Mouse (Mus musculus) lung, adult 18-20 months (tissue): ENCODE measurements around the gene Ankrd37.

Experiments used
- DNase-seq, 2 experiments: peaks; one replicate each; pipeline ENCODE4 v3.0.0; 2022; ENCODE audit warnings: mixed read lengths in 2 of 2

The Ankrd37 gene

DNA sequence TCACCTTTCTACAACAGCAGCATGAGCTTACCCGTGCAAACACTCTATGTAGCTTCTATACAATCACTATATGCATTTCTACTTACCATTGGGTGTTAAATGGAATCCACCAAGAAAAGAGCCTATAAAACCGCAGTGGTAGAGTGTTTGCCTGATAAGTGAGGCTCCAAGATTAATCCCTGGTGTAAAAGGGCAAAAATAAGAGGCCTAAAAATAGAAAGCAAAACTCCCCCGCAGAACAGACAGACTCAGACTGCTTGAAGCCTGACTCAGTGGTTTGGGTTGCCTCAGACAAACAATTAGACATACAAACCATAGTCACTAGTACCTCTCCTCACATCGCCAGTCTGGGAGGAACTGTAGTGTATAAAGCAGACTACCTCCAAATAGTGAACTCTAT, at the start of gene Ankrd37:
TSS of gene Ankrd37 (minus strand) at position 112 of the 400 bp plus-strand sequence.
- DNase-seq, result no peak

DNA sequence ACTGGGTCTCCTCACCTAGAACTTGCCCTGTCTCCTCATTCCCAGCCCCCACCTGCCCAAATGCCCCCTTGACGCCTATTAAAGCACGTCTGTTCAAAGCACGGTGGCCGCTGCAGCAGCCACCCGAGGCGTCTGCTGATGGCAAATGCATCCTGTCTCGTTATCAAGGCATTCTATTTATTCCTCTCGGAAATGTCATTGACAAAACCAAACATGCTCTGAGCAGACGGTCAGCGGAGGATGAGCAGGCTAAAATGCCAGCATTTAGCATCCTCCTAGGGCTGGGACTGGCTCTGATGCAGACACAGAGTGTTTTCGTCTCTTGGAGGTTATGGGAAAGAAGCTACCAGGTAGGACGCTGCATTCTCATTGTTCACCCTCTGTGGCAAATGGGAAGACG, 34.8 kb upstream of the Ankrd37 start:
- DNase-seq, result no peak

DNA sequence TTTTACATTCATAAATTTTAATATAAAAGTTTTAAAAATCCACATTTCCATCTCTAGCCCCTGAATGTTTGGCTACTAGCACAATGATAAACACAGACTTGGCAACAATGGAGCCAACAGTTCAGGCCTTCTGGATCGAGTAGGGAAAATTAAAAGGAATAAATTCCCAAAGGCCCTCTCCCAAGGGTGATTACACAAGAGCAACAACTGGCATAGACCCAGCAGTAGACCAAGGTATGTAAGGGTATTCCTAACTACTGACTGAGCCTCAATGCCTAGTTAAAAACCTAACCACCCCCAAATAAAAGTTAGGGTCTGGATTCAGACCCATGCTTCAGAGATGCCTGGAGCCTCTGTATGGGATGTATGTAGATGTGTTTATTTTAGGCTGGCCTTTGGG, 34.2 kb upstream of the Ankrd37 start:
- DNase-seq, result peak in 1 of 2 experiments; percentile 19

GRCm38 (mm10) chr8:46036217-46036616, 30.7 kb upstream of the Ankrd37 start:
- no peak for DNase-seq

DNA sequence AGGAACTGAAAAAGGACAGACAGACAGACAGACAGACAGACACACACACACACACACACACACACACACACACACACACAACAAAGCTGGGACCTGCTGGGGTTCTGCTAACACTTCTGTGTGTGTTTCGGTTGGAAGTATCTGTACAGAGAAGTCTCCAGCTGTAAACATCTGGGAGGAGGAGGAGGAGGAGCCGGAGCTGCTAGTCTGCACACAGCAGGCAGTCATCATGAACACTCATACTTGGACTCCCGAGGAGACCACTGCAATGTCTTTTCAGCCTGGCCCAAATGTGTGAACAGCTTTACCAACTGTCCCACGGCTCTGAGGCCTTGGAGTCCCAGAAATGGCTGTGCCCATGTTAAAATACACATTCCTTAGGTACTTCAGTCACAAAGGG, 18.9 kb upstream of the Ankrd37 start:
- DNase-seq, result peak; percentile 17 to 58

DNA sequence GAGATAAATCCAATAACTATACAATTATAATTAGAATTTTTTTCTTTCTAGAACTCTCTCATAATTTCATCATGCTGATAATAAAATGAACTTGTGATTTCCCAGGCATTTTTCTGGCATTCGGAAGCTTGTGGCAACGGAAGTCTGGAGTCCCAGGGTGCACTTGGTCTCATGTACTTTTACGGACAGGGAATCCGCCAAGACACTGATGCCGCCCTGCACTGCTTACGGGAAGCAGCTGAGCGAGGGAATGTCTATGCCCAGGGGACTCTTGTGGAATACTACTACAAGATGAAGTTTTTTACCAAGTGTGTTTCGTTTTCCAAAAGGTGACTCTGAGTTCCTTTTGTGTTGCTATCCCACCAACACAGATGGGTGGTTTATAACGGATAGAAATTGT, 17.3 kb upstream of the Ankrd37 start:
- no peak for DNase-seq

- DNase-seq, result peak in 1 of 2 experiments; percentile 15
Observed at GRCm38 (mm10) chr8:46022203-46022602, 16.7 kb upstream of the Ankrd37 start.

DNA sequence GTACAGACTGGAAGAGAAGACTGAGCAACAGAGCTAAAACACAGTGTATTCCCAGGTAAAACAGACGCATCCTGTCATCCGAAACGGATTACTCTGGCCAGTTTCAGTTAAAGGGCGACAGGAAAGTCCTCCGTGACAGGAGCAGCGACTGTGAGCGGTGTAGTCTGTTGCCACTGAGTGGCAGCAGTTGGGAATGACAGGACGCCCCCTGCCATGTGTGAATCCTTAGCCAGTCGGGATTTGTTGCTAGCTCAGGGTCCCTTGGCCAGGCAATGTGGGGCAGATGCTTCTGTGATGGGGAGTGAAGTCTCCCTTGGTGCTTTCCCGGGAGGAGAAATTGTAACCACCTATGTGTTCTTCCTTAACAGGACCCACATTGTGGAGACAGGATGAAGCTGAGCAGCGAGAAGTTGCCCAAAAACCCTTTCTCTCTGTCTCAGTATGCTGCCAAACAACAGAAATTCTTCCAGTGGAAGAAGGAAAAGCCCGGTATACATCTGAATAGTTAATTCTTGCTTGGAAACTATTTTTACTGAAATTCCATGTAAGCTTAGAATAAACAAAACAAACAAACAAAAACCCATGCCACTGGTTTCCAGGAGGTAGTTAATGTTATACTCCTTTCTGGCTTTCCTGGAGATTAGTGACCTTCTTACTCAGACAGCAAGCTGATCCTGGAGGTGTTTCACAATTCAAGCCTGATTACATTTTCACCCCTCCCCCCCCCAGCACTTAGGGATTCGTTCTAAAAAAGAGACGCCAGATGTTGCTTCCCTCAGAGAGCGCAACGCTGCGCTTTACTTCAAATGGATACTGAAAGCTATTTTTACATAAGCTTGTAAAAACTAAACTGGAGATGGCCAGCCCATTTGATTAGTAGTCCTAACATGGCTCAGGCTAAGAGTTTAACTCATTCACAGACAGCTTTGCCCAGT, 5.5 kb upstream of the Ankrd37 start:
- peak in 1 of 2 experiments; percentile 35 for DNase-seq

DNA sequence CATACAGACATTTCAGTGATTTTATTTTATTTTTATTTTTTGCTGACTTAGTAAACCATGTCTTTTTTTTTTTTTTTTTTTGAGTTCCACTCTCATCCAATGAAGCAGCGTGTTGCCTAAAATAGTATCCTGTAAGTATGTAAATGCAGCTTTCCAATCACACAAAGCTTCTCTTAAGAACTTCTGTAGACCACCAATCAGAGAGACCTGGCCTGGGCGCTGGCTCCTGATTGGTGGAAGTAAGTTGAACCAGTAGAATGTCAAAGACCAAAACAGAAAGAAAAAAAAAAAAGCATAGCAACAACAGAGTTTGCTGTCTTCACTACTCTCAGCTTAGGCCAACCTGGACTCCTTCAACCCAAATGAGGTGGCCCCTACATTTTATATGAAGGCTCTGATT, 4.8 kb upstream of the Ankrd37 start:
- DNase-seq, result peak in 1 of 2 experiments; percentile 14

DNA sequence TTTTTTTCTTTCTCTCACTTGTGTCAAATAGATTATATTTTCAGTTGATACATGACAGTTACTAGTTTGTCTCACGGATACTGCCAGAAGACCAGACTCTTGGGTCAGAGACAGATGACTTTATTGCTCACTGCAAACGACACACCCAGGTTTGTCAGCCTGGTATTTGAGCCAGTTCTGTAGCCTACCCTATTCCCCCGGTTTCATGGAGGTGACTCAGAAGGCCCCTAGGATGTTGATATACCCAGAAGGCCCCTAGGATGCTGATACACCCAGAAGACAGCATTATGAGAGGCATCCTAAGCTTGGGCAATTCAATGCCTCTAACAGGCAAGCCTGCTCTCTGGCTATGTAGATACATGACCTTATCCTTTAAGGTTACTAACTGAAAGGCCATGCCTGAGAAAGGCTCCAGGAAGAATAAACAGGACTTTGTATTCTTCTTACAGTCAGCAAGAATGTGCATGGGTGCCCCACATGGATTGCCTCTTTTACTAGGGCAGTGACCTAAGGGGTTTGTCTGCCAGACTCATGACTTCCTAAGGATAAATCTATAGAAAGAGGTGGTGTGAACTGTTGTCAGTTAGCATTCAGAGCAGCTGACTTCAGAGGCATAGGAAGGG, 1.7 kb upstream of the Ankrd37 start:
- DNase-seq, result no peak

GRCm38 (mm10) chr8:45999784-46000705, 5.5 kb downstream of the Ankrd37 start:
- DNase-seq, result peak; percentile 99

GRCm38 (mm10) chr8:45999138-45999783, 6.2 kb downstream of the Ankrd37 start, which contains the start of gene Lrp2bp:
TSS of gene Lrp2bp (plus strand) at chr8:45999303.
- peak; percentile 57 to 72 for DNase-seq

- DNase-seq, result no peak
Observed at GRCm38 (mm10) chr8:45998228-45998627, 7.3 kb downstream of the Ankrd37 start.

DNA sequence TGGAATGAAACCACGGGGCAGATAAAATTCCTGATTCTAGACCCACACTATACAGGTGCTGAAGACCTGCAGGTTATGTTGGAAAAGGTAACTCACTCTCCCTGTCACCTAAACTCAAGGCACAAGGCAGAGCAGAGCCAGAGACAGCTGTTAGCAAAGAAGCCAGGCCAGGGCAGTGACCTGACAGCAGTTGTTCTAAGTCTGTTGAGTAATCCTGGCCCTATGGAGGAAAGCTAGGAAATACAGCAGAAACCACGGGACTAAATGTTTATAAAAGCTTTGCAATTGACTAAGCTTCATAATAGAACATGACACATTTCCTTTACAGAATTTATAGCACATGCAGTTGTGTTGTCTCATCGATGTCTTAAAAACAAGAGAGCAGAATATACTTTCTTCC, 9.9 kb downstream of the Ankrd37 start:
- no peak for DNase-seq

DNA sequence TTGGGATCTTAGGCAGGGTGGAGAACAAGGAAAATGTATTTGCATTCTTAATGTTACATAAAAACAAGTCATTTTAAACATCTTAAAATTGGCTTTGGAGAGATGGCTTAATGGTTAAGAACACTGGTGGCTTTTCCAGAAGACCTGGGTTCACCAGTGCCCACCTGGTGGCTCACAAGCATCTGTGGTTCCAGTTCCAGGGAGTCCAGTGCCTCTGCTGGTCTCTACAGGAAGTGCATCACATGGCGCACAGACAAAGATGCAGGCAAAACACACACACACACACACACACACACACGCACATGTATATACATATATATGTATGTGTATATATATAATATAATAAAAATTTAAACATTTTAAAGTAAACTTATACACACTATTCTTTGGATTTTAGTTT, 11.4 kb downstream of the Ankrd37 start:
- DNase-seq, result no peak

- DNase-seq, result no peak
Observed at GRCm38 (mm10) chr8:45990631-45991310, 14.7 kb downstream of the Ankrd37 start.

- no peak for DNase-seq
Observed at GRCm38 (mm10) chr8:45988189-45988588, 17.3 kb downstream of the Ankrd37 start.

DNA sequence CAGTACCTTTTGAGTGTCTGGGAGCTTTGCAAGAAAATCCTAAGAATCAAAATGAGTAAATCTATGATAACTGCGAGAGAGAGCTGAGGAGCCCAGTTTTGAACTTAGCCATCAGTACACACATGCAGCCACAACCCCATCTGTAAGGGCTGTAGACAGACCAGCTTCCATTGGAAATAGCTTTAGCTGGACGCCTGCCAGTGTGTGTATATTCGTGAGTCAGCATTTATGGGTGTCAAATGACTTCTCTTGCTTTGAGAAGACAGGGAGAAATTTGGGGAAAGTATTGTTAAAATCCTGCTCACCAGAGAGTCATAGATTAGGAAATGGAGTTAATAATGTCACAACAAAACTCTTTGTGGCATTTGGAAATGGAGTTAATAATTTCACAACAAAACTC, 18.8 kb downstream of the Ankrd37 start:
- DNase-seq, result no peak

DNA sequence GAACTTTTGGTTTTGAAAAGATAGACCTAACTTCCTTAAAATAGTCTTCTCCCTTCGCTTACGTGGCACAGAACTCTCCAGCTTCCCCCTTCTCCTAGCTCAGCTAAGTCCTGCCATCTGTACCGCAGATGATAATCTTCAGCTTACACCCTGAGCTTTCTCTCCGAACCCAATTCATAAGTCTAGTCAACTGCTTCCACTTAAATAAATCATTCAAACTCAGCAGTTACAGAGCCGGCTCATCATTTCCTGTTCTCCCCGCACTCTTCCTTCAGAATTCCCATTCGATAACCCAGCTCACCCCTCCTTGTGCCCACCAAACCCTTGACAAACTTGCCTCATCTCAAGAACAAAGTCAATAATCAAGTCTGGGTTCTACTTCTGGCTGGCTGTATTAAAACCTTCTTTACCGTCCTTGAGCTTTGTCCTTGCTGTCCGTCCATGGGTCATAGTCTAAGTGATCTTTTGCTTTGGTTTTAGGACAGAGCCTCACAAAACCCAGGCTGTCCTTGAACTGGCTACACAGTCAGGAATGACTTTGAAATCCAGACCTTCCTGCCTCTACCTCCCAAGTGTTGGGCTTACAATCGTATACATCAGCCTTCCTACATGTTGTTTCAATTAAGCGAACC, 29.6 kb downstream of the Ankrd37 start:
- no peak for DNase-seq

DNA sequence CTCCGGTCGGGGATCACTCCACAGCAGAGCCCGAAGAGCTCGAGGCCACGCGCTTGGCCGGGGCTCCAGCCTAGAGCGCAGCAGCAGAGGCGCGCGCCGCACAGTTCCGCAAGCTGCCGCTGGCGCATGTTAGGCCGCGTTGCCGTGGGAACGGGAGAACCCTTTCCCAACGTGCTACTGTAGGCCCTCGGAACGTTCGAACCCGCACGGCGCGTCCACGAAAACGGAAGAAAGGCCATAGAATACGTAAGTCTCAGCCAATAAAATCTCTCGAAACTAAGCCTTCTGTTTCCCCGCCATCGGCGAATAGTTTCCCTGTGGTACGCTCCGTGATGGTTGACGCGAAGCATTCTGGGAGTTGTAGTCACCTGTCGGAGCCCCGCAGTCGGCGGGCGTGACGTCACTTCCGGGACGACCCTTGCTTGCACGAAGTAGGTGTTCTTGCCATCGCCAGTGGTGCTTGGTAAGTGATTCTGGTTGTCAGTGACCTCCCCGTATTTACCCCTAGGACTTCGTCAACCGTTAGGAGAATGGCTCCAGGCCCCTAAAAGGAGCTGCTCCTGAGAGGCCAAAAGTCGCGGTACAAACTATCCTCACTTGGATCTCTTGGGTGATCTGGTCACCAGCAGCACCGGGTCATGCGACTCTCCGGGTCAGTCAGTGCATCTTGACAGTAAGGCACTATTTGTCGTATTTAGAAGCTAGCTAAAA, 30.2 kb downstream of the Ankrd37 start, which contains the start of the genes 1700029J07Rik and Ufsp2:
TSS of gene 1700029J07Rik (minus strand) at position 127 of the 711 bp plus-strand sequence.
TSS of gene Ufsp2 (plus strand) at position 403 of the 711 bp plus-strand sequence.
- DNase-seq, result peak; percentile 97
